Mouse (Mus musculus) Patski (cell line): ENCODE measurements around the gene Bahcc1. TPM values are rescaled to one million over a fixed set of nuclear protein-coding genes. Genes with fewer than 3 reads are reported as not detected.

Source experiments
- ATAC-seq: fragments of 100-300 bp; one replicate; pipeline ENCODE4 v1.8.0; 2021
- CTCF ChIA-PET: fragments of 350-600 bp; sonication (Branson Sonifier 250); formaldehyde crosslinking; loops from one replicate; lab custom pipeline; 2022; ENCODE audit warnings: inconsistent platforms; lab: Charles Lee
- POLR2A ChIA-PET: fragments of 350-600 bp; sonication (Branson Sonifier 250); formaldehyde crosslinking; loops from one replicate; lab custom pipeline; 2022; ENCODE audit warnings: antibody characterized with exemption, inconsistent platforms; lab: Charles Lee
- DNase-seq: peaks from one replicate; pipeline ENCODE4 v3.0.0-alpha.2; 2011; ENCODE audit warnings: low read depth, low spot score
- H3K27me3 ChIP-seq: fragments of 371-371 bp; one replicate; pipeline ENCODE4 v1.5.1; 2021
- CTCF ChIP-seq: fragments of 100-300 bp; IDR thresholded peaks from one replicate; pipeline ENCODE4 v1.5.1; 2021
- in situ Hi-C: fragments of 300-500 bp; cut with MboI; formaldehyde crosslinking; loops from 3 replicates; pipeline ENCODE4 v1.11.1; 2018; ENCODE audit warnings: low pct_unique_long_range_greater_than_20kb, mixed read lengths
- polyA plus RNA-seq: library from polyadenylated mRNA; unstranded; gene quantifications from one replicate; pipeline ENCODE4 v1.2.3, GENCODE M21; 2021

Bahcc1 gene
- polyA plus RNA-seq, 1 experiment from 2014 or later: 12.4 TPM

GRCm38 (mm10) chr11:120264008-120264407, 31.3 kb downstream of the Bahcc1 start:
- H3K27me3 ChIP-seq: no peaks in the 10 kb centered on the region
- ChIA-PET POLR2A (no interaction called here), CTCF (no interaction called here)
- in situ Hi-C loops: no loop called here
- DNase-seq: no peak
- TF ChIP-seq CTCF: no peak
- no peak for ATAC-seq

- DNase-seq: no peak
- ChIA-PET POLR2A (no interaction called here), CTCF (interaction anchor here (1.2 kb wide), 1 partner anchor 14 kb away, joined by 3 read pairs; no protein-coding TSS in a partner anchor)
- ATAC-seq: no peak
- in situ Hi-C loops: no loop called here
- TF ChIP-seq CTCF: no peak
- no peaks in the 10 kb centered on the region for H3K27me3 ChIP-seq
These were observed 32.7 kb downstream of the Bahcc1 start for GRCm38 (mm10) chr11:120265458-120265857.

GRCm38 (mm10) chr11:120266259-120266758, 33.6 kb downstream of the Bahcc1 start:
- H3K27me3 ChIP-seq: no peaks in the 10 kb centered on the region
- no peak for TF ChIP-seq CTCF
- POLR2A ChIA-PET: no interaction called here
- in situ Hi-C loops: no loop called here
- DNase-seq (no peak), ATAC-seq (no peak)
- CTCF ChIA-PET: interaction anchor here (1.2 kb wide), 1 partner anchor 14 kb away, joined by 3 read pairs; no protein-coding TSS in a partner anchor

- CTCF ChIA-PET: no interaction called here
- ATAC-seq (no peak), DNase-seq (no peak)
- in situ Hi-C loops: no loop called here
- POLR2A ChIA-PET: no interaction called here
- no peak for TF ChIP-seq CTCF
- no peaks in the 10 kb centered on the region for H3K27me3 ChIP-seq
These were observed 34.5 kb downstream of the Bahcc1 start for GRCm38 (mm10) chr11:120267274-120267673.

- TF ChIP-seq CTCF: no peak
- ATAC-seq (no peak), DNase-seq (no peak)
- POLR2A ChIA-PET: no interaction called here
- H3K27me3 ChIP-seq: no peaks in the 10 kb centered on the region
- CTCF ChIA-PET: no interaction called here
- in situ Hi-C loops: no loop called here
These were observed 34.9 kb downstream of the Bahcc1 start for GRCm38 (mm10) chr11:120267676-120268075.

GRCm38 (mm10) chr11:120268195-120268967, 35.6 kb downstream of the Bahcc1 start:
- no peaks in the 10 kb centered on the region for H3K27me3 ChIP-seq
- ChIA-PET CTCF (no interaction called here), POLR2A (no interaction called here)
- no peak for TF ChIP-seq CTCF
- DNase-seq (no peak), ATAC-seq (no peak)
- in situ Hi-C loops: no loop called here

GRCm38 (mm10) chr11:120269007-120269406, 36.3 kb downstream of the Bahcc1 start:
- H3K27me3 ChIP-seq: no peaks in the 10 kb centered on the region
- in situ Hi-C loops: no loop called here
- CTCF ChIA-PET: no interaction called here
- TF ChIP-seq CTCF: no peak
- POLR2A ChIA-PET: no interaction called here
- no peak for DNase-seq
- ATAC-seq: no peak

GRCm38 (mm10) chr11:120269498-120270104, 36.9 kb downstream of the Bahcc1 start:
- CTCF ChIA-PET: no interaction called here
- in situ Hi-C loops: no loop called here
- POLR2A ChIA-PET: no interaction called here
- H3K27me3 ChIP-seq: no peaks in the 10 kb centered on the region
- TF ChIP-seq CTCF: no peak
- DNase-seq (no peak), ATAC-seq (no peak)

GRCm38 (mm10) chr11:120279335-120279734, 46.6 kb downstream of the Bahcc1 start:
- CTCF ChIA-PET: interaction anchor here (1.0 to 1.3 kb wide), 2 partner anchors 14 to 41 kb away, joined by 3 read pairs; no protein-coding TSS in a partner anchor
- in situ Hi-C loops: no loop called here
- no peak for DNase-seq
- H3K27me3 ChIP-seq: no peaks in the 10 kb centered on the region
- no peak for TF ChIP-seq CTCF
- POLR2A ChIA-PET: no interaction called here
- ATAC-seq: no peak

GRCm38 (mm10) chr11:120280281-120280773, 47.6 kb downstream of the Bahcc1 start:
- ChIA-PET CTCF (interaction anchor here (1.0 to 1.3 kb wide), 2 partner anchors 15 to 42 kb away, joined by 3 read pairs; no protein-coding TSS in a partner anchor), POLR2A (no interaction called here)
- in situ Hi-C loops: no loop called here
- no peak for TF ChIP-seq CTCF
- ATAC-seq (no peak), DNase-seq (no peak)
- H3K27me3 ChIP-seq: no peaks in the 10 kb centered on the region

- H3K27me3 ChIP-seq: no peaks in the 10 kb centered on the region
- ChIA-PET CTCF (no interaction called here), POLR2A (no interaction called here)
- in situ Hi-C loops: no loop called here
- no peak for ATAC-seq
- DNase-seq: no peak
- TF ChIP-seq CTCF: no peak
These were observed 48.0 kb downstream of the Bahcc1 start for GRCm38 (mm10) chr11:120280774-120281173.
